Mouse (Mus musculus) MEL (cell line): ENCODE measurements around the gene Polr3h. TPM values are rescaled to one million over a fixed set of nuclear protein-coding genes. Genes with fewer than 3 reads are reported as not detected.

ENCODE experiments used
- DNase-seq: peaks from one replicate; pipeline ENCODE4 v3.0.0; 2011; ENCODE audit warnings: low read depth, low spot score
- H3K27ac ChIP-seq: 2 replicates; pipeline ENCODE4 v1.5.1; 2012; ENCODE audit warnings: low read depth, mild to moderate bottlenecking, control low read depth, low read length, moderate library complexity; ENCODE audit not compliant: control insufficient read depth
- H3K27me3 ChIP-seq, 2 experiments: fragments of 150-350 bp in 1 of 2; sonication (generic) in 1 of 2; 2 replicates each; pipeline ENCODE4 v1.6.1; 2012; ENCODE audit warnings: low read length in 2 of 2, mild to moderate bottlenecking in 2 of 2, improper control_type of control experiment in 1 of 2, moderate library complexity in 1 of 2; ENCODE audit not compliant: insufficient read depth in 2 of 2, control insufficient read depth in 1 of 2
- H3K36me3 ChIP-seq, 2 experiments: 2 replicates each; pipeline ENCODE4 v1.6.1; 2012 to 2014; ENCODE audit warnings: low read length in 2 of 2, improper control_type of control experiment in 1 of 2, inconsistent platforms in 1 of 2, mild to moderate bottlenecking in 1 of 2; ENCODE audit not compliant: insufficient read depth in 2 of 2, control insufficient read depth in 1 of 2
- H3K4me1 ChIP-seq, 2 experiments: fragments of 150-350 bp in 1 of 2; sonication (generic) in 1 of 2; 2 replicates each; pipeline ENCODE4 v1.6.1; 2012; ENCODE audit warnings: low read length in 2 of 2, improper control_type of control experiment in 1 of 2, mild to moderate bottlenecking in 1 of 2; ENCODE audit not compliant: insufficient read depth in 2 of 2, control insufficient read depth in 1 of 2
- H3K4me3 ChIP-seq, 2 experiments: fragments of 150-350 bp in 1 of 2; sonication (generic) in 1 of 2; 2 replicates each; pipeline ENCODE4 v1.5.1; 2012; ENCODE audit warnings: low read depth in 2 of 2, low read length in 2 of 2, mild to moderate bottlenecking in 2 of 2, moderate library complexity in 2 of 2, control low read depth in 1 of 2, improper control_type of control experiment in 1 of 2; ENCODE audit not compliant: control insufficient read depth in 1 of 2, insufficient read depth in 1 of 2
- H3K79me2 ChIP-seq: 2 replicates; pipeline ENCODE4 v1.6.1; 2012; ENCODE audit warnings: mild to moderate bottlenecking, low read length, moderate library complexity; ENCODE audit not compliant: control insufficient read depth, poor library complexity, insufficient read depth
- H3K9ac ChIP-seq: 2 replicates; pipeline ENCODE4 v1.6.1; 2012; ENCODE audit warnings: low read depth, mild to moderate bottlenecking, control low read depth, low read length, moderate library complexity; ENCODE audit not compliant: control insufficient read depth, poor library complexity, severe bottlenecking
- H3K9me3 ChIP-seq: fragments of 150-350 bp; sonication (generic); replicated peaks from 2 replicates; pipeline ENCODE4 v1.6.1; 2012; ENCODE audit warnings: mild to moderate bottlenecking, low read length, improper control_type of control experiment, moderate library complexity; ENCODE audit not compliant: insufficient read depth
- CTCF ChIP-seq, 3 experiments: IDR thresholded peaks in 2 of 3; conservative IDR thresholded peaks in 1 of 3; 2 replicates each; pipeline ENCODE4 v1.5.1; 2011 to 2012; ENCODE audit warnings: low read length in 3 of 3, low read depth in 2 of 3, mild to moderate bottlenecking in 2 of 3, improper control_type of control experiment in 1 of 3, inconsistent platforms in 1 of 3, mixed read lengths in 1 of 3, moderate library complexity in 1 of 3; ENCODE audit not compliant: control insufficient read depth in 1 of 3, insufficient read depth in 1 of 3, poor library complexity in 1 of 3, severe bottlenecking in 1 of 3
- E2F4 ChIP-seq: IDR thresholded peaks from 2 replicates; pipeline ENCODE4 v1.6.1; 2011; ENCODE audit warnings: low read depth, low read length, improper control_type of control experiment, borderline replicate concordance
- EP300 ChIP-seq, 2 experiments: IDR thresholded peaks; 2 replicates each; pipeline ENCODE4 v1.6.1; 2011; ENCODE audit warnings: improper control_type of control experiment in 2 of 2, low read length in 2 of 2, low read depth in 1 of 2, mild to moderate bottlenecking in 1 of 2
- ETS1 ChIP-seq: IDR thresholded peaks from 2 replicates; pipeline ENCODE4 v1.6.1; 2012; ENCODE audit warnings: low read depth, mild to moderate bottlenecking, inconsistent platforms, low read length, improper control_type of control experiment, moderate library complexity
- GABPA ChIP-seq: IDR thresholded peaks from 2 replicates; pipeline ENCODE4 v1.6.1; 2012; ENCODE audit warnings: low read depth, mild to moderate bottlenecking, inconsistent platforms, low read length, improper control_type of control experiment, moderate library complexity
- GATA1 ChIP-seq: IDR thresholded peaks from 2 replicates; pipeline ENCODE4 v1.6.1; 2011; ENCODE audit warnings: low read depth, low read length, improper control_type of control experiment
- HCFC1 ChIP-seq: IDR thresholded peaks from 2 replicates; pipeline ENCODE4 v1.6.1; 2012; ENCODE audit warnings: low read depth, mild to moderate bottlenecking, inconsistent platforms, low read length, improper control_type of control experiment, moderate library complexity
- MAFK ChIP-seq: IDR thresholded peaks from 2 replicates; pipeline ENCODE4 v1.6.1; 2011; ENCODE audit warnings: low read depth, mild to moderate bottlenecking, low read length, improper control_type of control experiment, borderline replicate concordance
- MXI1 ChIP-seq: IDR thresholded peaks from 2 replicates; pipeline ENCODE4 v1.6.1; 2011; ENCODE audit warnings: mild to moderate bottlenecking, low read depth, low read length, improper control_type of control experiment
- NELFE ChIP-seq: IDR thresholded peaks from 2 replicates; pipeline ENCODE4 v1.6.1; 2011; ENCODE audit warnings: low read depth, low read length, improper control_type of control experiment
- NRF1 ChIP-seq: IDR thresholded peaks from 2 replicates; pipeline ENCODE4 v1.6.1; 2014; ENCODE audit warnings: low read depth, mild to moderate bottlenecking, inconsistent platforms, low read length, improper control_type of control experiment, moderate library complexity; ENCODE audit not compliant: poor library complexity, insufficient read depth, severe bottlenecking
- POLR2A ChIP-seq, 2 experiments: IDR thresholded peaks; 2 replicates each; pipeline ENCODE4 v1.6.1; 2011 to 2012; ENCODE audit warnings: low read length in 2 of 2, mild to moderate bottlenecking in 2 of 2, control low read depth in 1 of 2, improper control_type of control experiment in 1 of 2, low read depth in 1 of 2, moderate library complexity in 1 of 2; ENCODE audit not compliant: control insufficient read depth in 1 of 2, insufficient read depth in 1 of 2, poor library complexity in 1 of 2
- POLR2AphosphoS2 ChIP-seq: IDR thresholded peaks from 2 replicates; pipeline ENCODE4 v1.6.1; 2011; ENCODE audit warnings: low read length, improper control_type of control experiment
- SIN3A ChIP-seq: IDR thresholded peaks from 2 replicates; pipeline ENCODE4 v1.6.1; 2012; ENCODE audit warnings: low read length, improper control_type of control experiment, inconsistent platforms
- TAL1 ChIP-seq: IDR thresholded peaks from 2 replicates; pipeline ENCODE4 v1.6.1; 2012; ENCODE audit warnings: mild to moderate bottlenecking, inconsistent platforms, low read length, moderate library complexity, mixed read lengths
- TCF12 ChIP-seq: IDR thresholded peaks from 2 replicates; pipeline ENCODE4 v1.6.1; 2014; ENCODE audit warnings: low read depth, mild to moderate bottlenecking, inconsistent platforms, low read length, improper control_type of control experiment, moderate library complexity
- UBTF ChIP-seq: IDR thresholded peaks from 2 replicates; pipeline ENCODE4 v1.6.1; 2012; ENCODE audit warnings: low read depth, mild to moderate bottlenecking, inconsistent platforms, low read length, improper control_type of control experiment, moderate library complexity, borderline replicate concordance; ENCODE audit not compliant: insufficient read depth
- USF2 ChIP-seq, 2 experiments: IDR thresholded peaks; 2 replicates each; pipeline ENCODE4 v1.6.1; 2011 to 2012; ENCODE audit warnings: improper control_type of control experiment in 2 of 2, low read length in 2 of 2, borderline replicate concordance in 1 of 2, inconsistent platforms in 1 of 2, low read depth in 1 of 2, mild to moderate bottlenecking in 1 of 2; ENCODE audit not compliant: insufficient read depth in 1 of 2
- ZMIZ1 ChIP-seq: IDR thresholded peaks from 2 replicates; pipeline ENCODE4 v1.6.1; 2012; ENCODE audit warnings: low read depth, mild to moderate bottlenecking, inconsistent platforms, low read length, improper control_type of control experiment, moderate library complexity
- polyA plus RNA-seq, 2 experiments: library from polyadenylated mRNA; stranded (reverse) in 1 of 2; unstranded in 1 of 2; fragments of >175 nt in 1 of 2; fragments of >200 nt in 1 of 2; gene quantifications; 2 replicates each; pipeline versions ENCODE4 v1.2.1 to v1.2.4; 2012; ENCODE audit warnings: low replicate concordance in 2 of 2, low read depth in 1 of 2; ENCODE audit not compliant: insufficient read length in 2 of 2, insufficient read depth in 1 of 2, missing spikeins in 1 of 2
- total RNA-seq: library from RNA; depleted of rRNA; stranded (reverse); fragments of 300-350 nt; gene quantifications from 2 replicates; pipeline ENCODE4 v1.2.3, GENCODE M21; 2012

The Polr3h gene
- total and polyA plus RNA-seq, 3 experiments = 109 to 304 TPM; not detected in 1

DNA sequence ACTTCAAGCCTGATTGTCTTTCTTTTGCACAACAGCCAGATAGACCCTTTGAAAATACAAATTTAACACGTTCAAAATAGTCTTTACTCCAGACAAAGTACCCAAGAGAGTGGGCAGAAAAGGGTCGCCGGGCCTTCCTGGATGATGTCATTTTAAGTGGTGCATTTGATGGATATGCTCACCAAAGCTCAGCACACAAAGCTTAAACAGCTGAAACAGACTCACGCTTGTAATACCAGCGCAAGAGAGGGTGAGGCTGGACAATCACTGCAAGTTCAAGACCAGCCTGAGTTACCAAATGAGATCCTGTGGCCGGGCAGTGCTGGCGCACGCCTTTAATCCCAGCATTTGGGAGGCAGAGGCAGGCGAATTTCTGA, 394 bp upstream of the Polr3h start:
- DNase-seq = no peak
- Histone ChIP-seq H3K36me3 (peaks cover 0 to 14% of the 10 kb centered on the region in 2 experiments; a peak in 2 of 4 replicates), H3K4me3 (no peak overlapping the region), H3K9ac (no peak overlapping the region), H3K27me3 (no peaks in the 10 kb centered on the region), H3K27ac (no peak overlapping the region), H3K4me1 (peaks cover 0 to 15% of the 10 kb centered on the region in 2 experiments; a peak in 3 of 4 replicates), H3K79me2 (peaks cover 38% of the 10 kb centered on the region), H3K9me3 (no peaks in the 10 kb centered on the region)
- TF ChIP-seq TCF12 (no peak), POLR2A (IDR thresholded peaks at IDR 0.05; ENCODE audit: control insufficient read depth in 1 of 2, insufficient read depth in 1 of 2, low read depth in 1 of 2, low read length in 2 of 2, poor library complexity in 1 of 2) (no peak), GABPA (no peak), E2F4 (no peak), UBTF (no peak), HCFC1 (no peak), ETS1 (no peak), MAFK (no peak), MXI1 (no peak), NRF1 (no peak)

DNA sequence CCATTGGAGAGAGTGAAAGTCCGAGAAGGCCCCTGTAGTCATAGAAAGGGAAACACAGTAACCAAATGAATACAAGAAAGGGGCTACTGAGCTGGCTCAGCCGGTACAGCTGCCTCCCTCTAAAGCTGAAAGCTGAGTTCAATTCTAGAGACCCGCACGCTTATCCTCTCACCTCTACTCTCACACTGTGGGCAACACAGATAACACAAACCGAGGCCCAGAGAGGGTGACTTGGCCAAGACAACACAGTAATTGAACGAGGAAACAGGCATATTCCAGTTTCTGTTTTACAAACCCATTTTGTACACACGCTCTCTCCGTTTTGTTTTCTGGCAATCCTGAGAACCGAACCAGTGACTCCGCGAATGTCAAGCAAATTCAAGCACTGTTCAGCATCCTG, 1.1 kb downstream of the Polr3h start:
- peak; percentile 79 for DNase-seq
- TF ChIP-seq SIN3A (peak; percentile 58; the same call in 1 of the 2 replicates), NELFE (no peak), ZMIZ1 (no peak), USF2 (IDR thresholded peaks at IDR 0.05; ENCODE audit: borderline replicate concordance in 1 of 2, insufficient read depth in 1 of 2, low read depth in 1 of 2, low read length in 2 of 2) (no peak), TAL1 (peak; percentile 53), CTCF (IDR thresholded peaks at IDR 0.05 in 2 of 3, conservative IDR thresholded peaks at IDR 0.05 in 1 of 3; ENCODE audit: control insufficient read depth in 1 of 3, insufficient read depth in 1 of 3, low read depth in 2 of 3, low read length in 3 of 3, poor library complexity in 1 of 3, severe bottlenecking in 1 of 3) (no peak), TCF12 (peak; percentile 39; the same call in 1 of the 2 replicates), POLR2AphosphoS2 (no peak), EP300 (IDR thresholded peaks at IDR 0.05; ENCODE audit: low read depth in 1 of 2, low read length in 2 of 2) (peak in 1 of 2 experiments; percentile 34; a peak in 1 of 4 replicates), GATA1 (peak; percentile 79)
- H3K36me3 ChIP-seq = peaks cover 0 to 14% of the 10 kb centered on the region in 2 experiments; a peak in 2 of 4 replicates
- peaks cover 0 to 15% of the 10 kb centered on the region in 2 experiments; a peak in 3 of 4 replicates for H3K4me1 ChIP-seq
- peak overlapping the region; percentile 95 for H3K9ac ChIP-seq
- H3K27me3 ChIP-seq = no peaks in the 10 kb centered on the region
- H3K79me2 ChIP-seq = peaks cover 38% of the 10 kb centered on the region
- no peaks in the 10 kb centered on the region for H3K9me3 ChIP-seq
- peak overlapping the region; percentile 69 for H3K27ac ChIP-seq
- peak overlapping the region; percentile 85 to 91 for H3K4me3 ChIP-seq
